Mouse (Mus musculus) frontal cortex, adult 2 months (tissue): Measurements from ENCODE around the gene Pdlim3. TPM values are rescaled to one million over a fixed set of nuclear protein-coding genes. Genes with fewer than 3 reads are reported as not detected.
"Not testable (repeated sequence)": the region's sequence is repeated elsewhere in the genome, so short reads cannot be mapped to it uniquely, and the experiment has no call there.

Experiments used
- DNase-seq, 2 experiments: peaks; one replicate each; pipeline ENCODE4 v3.0.0; 2022; ENCODE audit warnings: low spot score in 1 of 2; ENCODE audit errors: extremely low spot score in 1 of 2
- polyA plus RNA-seq: library from polyadenylated mRNA; depleted of rRNA; stranded (reverse); fragments of >200 nt; gene quantifications from 2 replicates; pipeline ENCODE4 v1.2.3, GENCODE M21; 2012; rRNA removed

Gene Pdlim3
- polyA plus RNA-seq, result 4.4 and 6.7 TPM in 2 replicates

GRCm38 (mm10) chr8:45885202-45885685, at the start of gene Pdlim3:
Pdlim3 (plus strand) TSS chr8:45885461.
- DNase-seq, result no peak

DNA sequence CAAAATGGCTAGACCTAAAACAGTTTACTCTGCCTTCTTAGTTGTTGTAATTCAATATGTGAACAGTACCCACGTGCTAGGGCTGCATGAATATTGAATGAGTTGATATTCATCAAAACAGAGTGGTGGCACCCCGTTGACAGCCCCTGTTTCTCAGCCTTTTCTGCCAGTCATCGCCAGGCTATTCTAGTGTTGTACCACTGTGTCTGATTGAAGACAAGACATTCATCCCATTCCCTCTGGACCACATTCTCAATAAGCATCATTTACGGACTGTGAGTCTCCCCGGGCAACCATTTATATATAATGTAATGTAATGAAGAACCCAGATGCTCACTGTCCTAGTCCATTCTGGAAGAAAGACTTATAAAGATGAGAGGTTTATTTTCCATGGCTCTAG, 42.0 kb upstream of the Pdlim3 start:
- no peak for DNase-seq

DNA sequence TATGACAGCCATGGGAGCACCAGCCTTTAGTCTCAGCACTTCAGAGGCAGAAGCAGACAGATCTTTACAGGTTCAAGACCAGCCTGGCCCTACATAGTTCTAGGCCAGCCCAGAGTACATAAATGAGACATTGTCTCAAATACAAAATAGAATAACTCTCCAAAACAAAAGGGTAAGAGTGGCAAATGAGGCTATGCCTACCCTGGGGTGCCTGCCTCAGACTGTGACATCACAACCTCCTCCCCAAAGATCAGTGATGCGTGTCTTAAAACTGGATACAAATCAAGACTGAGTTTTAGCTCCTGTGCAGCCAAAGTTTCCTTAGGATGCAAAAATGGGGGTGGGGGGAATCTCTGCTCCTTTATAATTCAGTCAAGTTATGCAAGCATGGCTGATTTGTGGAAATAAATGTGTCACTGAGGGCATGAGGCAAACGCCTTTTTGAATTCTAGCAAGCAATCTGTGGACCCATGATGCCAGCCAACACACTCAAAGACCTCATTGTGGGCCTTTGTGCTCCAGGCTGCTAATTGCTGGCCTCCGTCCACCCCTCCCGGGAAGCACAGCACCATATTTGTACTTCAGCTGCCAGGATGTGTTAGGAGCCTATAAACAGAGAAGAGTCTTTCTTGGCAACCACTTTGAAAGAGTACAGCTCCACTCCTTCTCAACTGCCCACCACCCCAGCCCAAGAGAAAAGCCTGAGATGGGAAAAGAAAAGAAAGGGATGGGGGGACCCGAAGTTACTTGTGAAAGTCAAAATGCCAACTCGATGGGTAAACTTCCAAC, 41.0 kb upstream of the Pdlim3 start:
- peak; percentile 55 to 70 for DNase-seq

GRCm38 (mm10) chr8:45844911-45845481, 40.3 kb upstream of the Pdlim3 start:
- peak in 1 of 2 experiments; percentile 36 for DNase-seq

DNA sequence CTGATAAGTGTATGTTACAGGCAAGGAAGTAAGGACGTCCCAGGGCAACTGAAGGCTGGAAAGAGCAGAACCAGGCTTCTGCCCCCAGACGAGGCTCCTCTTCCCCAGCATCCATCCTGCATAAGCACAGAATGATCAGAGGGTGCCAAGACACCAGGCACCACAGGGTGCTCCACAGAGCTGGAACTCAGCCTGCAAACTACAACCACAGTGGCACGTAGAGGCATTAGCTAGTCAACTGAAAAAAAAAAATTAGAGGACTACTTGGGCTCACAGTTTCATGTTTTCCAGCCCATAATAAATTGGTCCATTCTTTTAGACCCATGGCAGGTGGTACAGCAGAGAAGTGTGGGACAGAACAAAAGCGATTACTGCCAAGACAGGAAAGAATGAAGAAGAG, 39.4 kb upstream of the Pdlim3 start:
- no peak for DNase-seq

DNA sequence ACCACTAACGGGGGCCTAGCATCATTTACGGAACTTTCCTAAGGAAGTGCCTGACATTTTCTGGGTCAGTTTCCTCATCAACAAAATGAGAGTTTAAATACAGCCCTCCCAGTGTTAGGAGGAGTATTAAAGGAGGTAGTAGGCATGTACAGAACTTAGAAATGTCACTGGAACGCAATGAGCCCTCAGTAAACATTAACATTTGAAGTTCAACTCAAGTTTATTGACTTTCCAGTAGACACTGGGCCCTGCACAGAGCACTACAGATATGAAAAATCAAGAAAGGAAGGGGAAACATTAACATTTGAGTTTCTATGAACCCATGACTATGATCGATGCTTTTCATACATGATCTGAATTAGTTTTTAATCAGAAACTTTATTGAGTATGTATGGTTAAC, 30.1 kb upstream of the Pdlim3 start:
- DNase-seq, result no peak

- DNase-seq, result no peak
Measured at GRCm38 (mm10) chr8:45857734-45858133, 27.5 kb upstream of the Pdlim3 start.

GRCm38 (mm10) chr8:45858391-45858790, 26.9 kb upstream of the Pdlim3 start:
- no peak for DNase-seq

DNA sequence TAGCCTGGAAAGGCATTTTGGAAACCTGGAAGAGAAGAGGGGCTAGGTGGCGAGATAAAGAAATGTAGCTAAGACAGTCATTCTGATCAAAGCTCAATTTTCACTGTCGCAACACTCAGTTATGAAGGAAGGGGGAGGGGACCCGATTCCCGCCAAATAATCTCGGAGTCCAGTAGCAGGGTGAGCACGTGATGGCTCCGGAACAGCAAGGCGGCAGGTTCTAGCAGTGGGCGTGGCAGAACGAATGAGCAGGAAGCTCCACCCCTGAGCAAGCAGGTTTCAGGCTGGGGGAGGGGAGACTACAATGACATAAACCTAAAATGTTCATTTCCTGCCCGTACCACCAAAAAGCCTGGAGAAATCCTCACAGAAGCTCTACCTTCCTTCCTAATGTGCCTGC, 13.7 kb upstream of the Pdlim3 start:
- DNase-seq, result not testable (repeated sequence)

DNA sequence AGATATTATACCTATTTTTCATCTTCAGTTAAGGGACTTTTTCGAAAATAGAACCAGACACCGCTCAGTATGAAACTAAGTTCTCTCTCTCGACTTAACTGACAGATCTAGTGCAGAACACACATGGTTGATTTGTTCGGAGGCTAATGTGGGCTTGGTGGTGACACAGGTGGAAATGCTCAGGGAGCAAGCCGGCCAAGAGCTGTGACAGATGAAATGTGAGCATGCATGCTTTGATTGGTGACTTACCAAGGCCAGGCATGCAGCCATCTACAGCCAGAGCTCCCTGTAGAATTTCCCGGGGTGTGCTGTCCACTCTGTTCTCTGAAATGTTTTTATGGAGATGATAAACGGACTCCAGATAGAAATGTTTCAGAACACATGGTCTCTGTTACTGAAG, 13.2 kb upstream of the Pdlim3 start:
- no peak for DNase-seq

DNA sequence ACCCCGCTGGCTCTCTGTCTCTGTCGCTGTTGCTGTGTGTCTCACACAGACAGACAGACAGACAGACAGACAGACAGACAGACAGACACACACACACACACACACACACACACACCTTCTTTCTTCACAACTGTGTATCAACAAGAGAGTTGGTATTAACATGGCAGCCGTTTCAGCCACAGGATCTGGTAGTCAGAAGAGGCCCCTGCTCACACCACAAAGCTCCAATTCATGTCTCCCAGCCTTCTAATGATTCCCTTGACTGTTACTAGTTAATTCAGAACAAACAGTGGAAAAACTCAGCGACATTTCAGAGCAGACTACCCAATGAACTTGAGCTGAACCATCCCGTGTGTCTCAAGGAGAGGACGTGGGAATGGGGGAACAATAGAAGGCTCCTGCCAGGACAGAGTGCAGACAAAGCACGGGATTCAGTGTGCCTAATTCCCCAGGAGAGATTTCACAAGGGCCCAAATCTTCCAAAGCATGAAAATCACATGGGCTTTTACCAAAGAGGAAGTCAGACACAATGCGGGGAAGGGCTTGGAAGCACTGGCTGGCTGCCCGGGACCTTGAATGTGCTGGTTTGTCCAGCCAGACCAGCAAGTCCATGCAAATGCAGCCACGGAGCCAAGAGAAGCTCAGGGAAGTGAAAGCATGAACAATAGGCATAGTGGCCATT, 10.2 kb upstream of the Pdlim3 start:
- peak; percentile 5 to 53 for DNase-seq

DNA sequence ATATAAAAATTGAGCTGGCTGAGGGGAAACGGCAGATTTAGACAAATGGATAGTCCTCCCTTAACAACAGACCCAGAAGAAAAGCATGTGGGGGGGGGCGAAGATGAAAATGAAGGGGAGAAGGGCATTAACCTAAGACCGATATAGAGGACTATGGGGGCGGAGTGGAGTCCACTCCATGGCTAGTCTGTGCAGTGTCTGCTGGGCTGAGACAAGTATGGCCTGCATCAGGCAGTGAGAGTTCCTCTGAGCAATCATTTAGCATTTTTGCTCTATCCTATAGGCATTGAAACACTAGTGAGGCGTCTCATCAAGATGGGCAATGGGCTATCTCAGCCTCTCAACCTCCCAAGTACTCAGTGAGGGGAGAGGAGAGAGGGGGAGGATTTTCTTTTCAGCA, 8.9 kb upstream of the Pdlim3 start:
- DNase-seq, result no peak

DNA sequence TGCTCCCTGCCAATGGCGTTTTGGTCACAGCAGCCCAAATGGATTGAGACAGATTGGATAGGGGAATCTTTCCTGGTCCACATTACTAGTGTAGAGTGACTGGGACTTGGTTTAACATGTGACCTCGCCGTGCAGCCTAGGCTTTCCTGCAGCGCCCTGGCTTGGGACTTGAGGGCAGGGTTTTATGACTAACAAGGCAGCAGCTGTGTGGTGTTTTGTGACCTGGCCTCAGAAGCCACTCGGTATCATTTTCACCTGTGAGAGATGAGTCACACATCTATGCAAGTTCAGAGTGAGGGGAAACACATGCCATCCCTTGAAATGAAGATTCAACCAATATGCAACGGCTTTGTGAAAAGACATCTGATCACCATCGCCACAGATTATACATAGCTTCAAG, 7.6 kb upstream of the Pdlim3 start:
- no peak for DNase-seq

GRCm38 (mm10) chr8:45880457-45880856, 4.8 kb upstream of the Pdlim3 start:
- DNase-seq, result no peak

GRCm38 (mm10) chr8:45881726-45882125, 3.5 kb upstream of the Pdlim3 start:
- no peak for DNase-seq

- DNase-seq, result no peak
Measured at GRCm38 (mm10) chr8:45883793-45884192, 1.5 kb upstream of the Pdlim3 start.

GRCm38 (mm10) chr8:45884552-45884951, 709 bp upstream of the Pdlim3 start:
- peak in 1 of 2 experiments; percentile 15 for DNase-seq

GRCm38 (mm10) chr8:45885775-45886174, 514 bp downstream of the Pdlim3 start:
- no peak for DNase-seq

- no peak for DNase-seq
Measured at GRCm38 (mm10) chr8:45889737-45890136, 4.5 kb downstream of the Pdlim3 start.

- DNase-seq, result no peak
Measured at GRCm38 (mm10) chr8:45896590-45896989, 11.3 kb downstream of the Pdlim3 start.

DNA sequence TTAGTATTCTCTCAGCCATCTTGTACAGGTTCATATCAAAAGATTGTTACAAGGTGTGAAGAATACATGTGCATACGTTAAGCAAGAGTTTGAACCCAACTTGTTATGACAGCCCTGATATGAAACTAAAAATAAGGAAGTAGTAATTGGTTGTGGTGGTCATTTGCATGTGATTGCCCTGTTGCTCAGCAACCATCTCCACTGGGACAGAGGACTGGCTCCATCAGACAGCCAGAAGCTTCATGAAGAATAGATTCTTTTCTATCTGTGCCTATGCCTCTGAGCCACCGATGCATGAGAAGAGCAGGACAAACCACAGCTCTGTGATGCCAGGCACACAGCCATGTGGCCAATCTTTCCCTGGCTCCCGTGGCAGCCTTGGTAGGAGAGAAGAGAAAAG, 14.5 kb downstream of the Pdlim3 start:
- DNase-seq, result no peak

DNA sequence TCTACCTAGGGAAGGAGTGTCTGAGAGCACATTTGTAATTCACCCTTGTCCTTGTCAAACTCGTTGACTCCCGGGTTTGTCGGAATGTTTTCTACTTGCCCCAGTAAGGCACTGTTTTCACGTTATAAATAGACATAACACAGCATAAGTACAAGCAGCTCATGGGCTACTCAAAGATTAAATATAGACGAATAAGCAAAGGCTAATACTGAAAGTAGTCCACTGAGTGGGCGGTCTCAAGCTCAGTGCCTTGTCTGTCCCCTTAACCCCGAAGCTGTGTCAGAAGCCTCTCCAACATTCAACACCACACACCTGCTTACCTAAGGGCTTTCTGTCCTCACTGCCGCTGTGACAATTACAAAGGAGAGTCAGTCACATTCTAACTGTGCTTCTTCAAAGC, 16.4 kb downstream of the Pdlim3 start:
- DNase-seq, result no peak
